Mouse (Mus musculus): Measurements from ENCODE around the gene Gm45753. TPM values are rescaled to one million over a fixed set of nuclear protein-coding genes. Genes with fewer than 3 reads are reported as not detected.

Gene Gm45753
- total RNA-seq, 2 experiments from 2014 or later = not detected

DNA sequence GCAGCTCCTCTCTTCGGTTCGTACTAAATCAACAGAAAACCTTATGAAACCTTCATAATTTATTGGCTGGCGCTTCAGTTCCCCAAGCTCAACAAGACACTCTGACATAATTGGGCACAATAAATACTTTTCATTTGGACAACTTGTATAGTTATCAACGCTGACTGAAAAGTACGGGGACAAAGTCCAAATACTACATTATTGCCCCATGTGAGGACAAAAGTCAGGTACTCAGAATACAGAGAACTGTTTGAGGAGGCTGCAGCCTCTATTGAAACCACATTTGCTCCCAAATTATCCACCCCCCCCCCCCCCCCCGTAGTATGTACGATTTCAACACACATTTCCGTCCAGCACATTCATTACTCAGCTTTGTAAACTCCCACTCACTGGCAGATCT, 68.9 kb downstream of the Gm45753 start:
- TF ChIP-seq CTCF (IDR thresholded peaks at IDR 0.05) = no peak
- intact Hi-C loops (cut with DNase I) = loop anchor here (5.0 kb wide), 2 partner anchors 187 to 302 kb away; partner anchors contain the start of gene Fat1
- DNase-seq (ENCODE audit: extremely low spot score in 1 of 2, low spot score in 2 of 2) = no peak
- Histone ChIP-seq H3K27ac (no peak overlapping the region), H3K4me3 (no peak overlapping the region)

DNA sequence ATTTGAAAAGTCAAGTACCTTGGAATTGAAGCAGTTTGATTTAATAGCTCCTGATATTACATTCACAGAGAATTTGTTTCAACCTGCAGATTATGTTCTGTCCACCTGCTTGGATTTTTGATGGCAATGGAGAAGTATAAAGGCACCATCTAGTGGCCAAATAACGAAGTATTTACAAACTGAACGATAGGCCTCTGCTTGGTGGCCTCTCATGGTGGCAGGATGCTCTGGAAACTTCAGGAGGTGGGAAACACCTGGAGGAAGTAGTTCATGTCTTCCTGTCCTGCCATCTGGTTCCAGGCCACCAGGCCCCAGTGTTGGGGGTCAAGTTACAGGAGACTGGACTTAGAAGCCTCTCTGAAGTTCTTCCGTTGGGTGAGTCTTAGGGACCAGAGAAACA, 70.0 kb downstream of the Gm45753 start:
- peak in 1 of 2 experiments; percentile 25 for DNase-seq (ENCODE audit: extremely low spot score in 1 of 2, low spot score in 2 of 2)
- intact Hi-C loops (cut with DNase I) = loop anchor here (1.0 to 5.0 kb wide), 3 partner anchors 170 to 301 kb away; partner anchors contain the start of gene Fat1
- H3K4me3 ChIP-seq = no peak overlapping the region
- H3K27ac ChIP-seq = no peak overlapping the region
- peak; percentile 78 for TF ChIP-seq CTCF (IDR thresholded peaks at IDR 0.05)

DNA sequence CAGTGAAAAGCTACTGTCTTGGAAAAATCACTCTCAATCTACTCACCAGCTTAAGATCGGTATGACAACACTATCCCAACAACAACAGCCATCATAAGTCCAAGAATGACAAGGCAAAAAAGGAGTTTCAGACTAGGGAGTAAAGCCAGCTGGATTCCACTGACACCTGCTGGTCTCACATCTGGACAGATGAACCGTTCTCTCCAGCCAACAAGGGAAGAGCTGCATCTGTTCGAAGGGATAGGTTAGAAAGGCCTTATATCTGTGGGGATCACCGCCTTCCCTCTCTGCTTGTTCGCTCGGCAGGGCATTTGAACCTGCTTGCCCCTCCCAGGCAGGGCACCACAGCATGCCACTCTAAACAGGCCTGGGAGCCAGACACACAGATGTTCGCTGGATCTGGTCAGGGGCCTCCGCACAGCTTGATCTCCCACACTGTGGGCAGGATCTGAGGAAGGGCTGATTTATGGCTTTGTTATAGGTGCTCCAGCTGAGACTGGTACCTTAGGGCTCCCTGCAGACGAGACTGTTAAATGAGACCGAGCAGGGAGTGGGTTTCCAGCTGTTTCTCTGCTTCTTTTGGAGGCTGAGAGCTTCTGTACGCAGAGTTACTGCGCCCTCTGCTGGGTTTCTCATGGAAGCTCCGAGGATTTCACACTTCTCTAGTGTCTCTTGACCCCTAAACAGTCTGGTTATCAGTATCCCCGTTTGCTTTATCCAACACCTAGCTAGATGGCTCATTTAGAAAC, 71.9 kb downstream of the Gm45753 start:
- no peak overlapping the region for H3K4me3 ChIP-seq

DNA sequence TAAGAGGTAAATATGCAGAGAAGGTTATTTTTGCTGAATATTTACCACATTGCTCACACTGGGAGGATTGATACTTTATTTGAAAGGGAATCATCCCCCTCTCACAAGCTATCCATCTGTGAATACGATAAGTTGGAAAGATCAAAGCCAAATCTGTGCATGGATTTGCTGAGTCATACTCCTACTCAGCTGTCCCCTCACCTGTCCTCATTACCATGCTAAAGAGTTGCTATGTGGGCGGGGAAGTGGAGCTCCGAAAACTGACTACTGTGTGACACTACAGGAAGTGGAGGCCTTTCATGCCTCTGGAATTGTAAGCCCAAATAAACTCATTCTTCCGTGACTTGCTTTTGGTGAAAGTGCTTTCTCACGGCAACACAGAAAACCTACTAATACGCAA, 73.0 kb downstream of the Gm45753 start:
- intact Hi-C loops (cut with DNase I) = loop anchor here (5.0 kb wide), 2 partner anchors 183 to 298 kb away; partner anchors contain the start of gene Fat1
- no peak for TF ChIP-seq CTCF (IDR thresholded peaks at IDR 0.05)
- DNase-seq (ENCODE audit: extremely low spot score in 1 of 2, low spot score in 2 of 2) = no peak
- Histone ChIP-seq H3K4me3 (no peak overlapping the region), H3K27ac (no peak overlapping the region)

More for the DNA sequence above, 71.9 kb downstream of the Gm45753 start:
- intact Hi-C loops (cut with DNase I) = loop anchor here (5.0 kb wide), 2 partner anchors 184 to 299 kb away; partner anchors contain the start of gene Fat1
- H3K27ac ChIP-seq = no peak overlapping the region
- peak; percentile 32 to 49 for DNase-seq (ENCODE audit: extremely low spot score in 1 of 2, low spot score in 2 of 2)
- peak; percentile 80 for TF ChIP-seq CTCF (IDR thresholded peaks at IDR 0.05)

DNA sequence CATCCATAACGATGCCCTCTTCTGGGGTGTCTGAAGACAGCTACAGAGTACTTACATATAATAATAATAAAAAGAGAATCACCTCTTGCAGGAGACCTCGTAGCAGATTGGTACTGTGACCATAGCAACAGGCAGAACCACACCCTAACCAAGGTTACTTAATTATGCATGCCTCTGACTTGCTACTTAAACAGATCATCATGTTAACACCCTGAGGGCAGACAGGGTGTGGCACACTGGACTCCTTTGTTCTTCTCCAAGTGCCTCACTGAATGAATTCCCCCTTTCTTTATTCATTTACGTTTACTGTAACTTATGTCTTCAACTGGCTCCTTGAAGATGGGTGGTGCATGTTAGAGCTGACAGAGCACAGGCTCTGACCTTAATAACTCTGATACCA, 75.0 kb downstream of the Gm45753 start:
- DNase-seq (ENCODE audit: extremely low spot score in 1 of 2, low spot score in 2 of 2) = no peak
- TF ChIP-seq CTCF (IDR thresholded peaks at IDR 0.05) = no peak
- intact Hi-C loops (cut with DNase I) = no loop called here
- H3K27ac ChIP-seq = no peak overlapping the region
- no peak overlapping the region for H3K4me3 ChIP-seq

Other genes starting within 250 kb of the Gm45753 start
- not detected for gene Mtnr1a, start 239.3 kb downstream of the Gm45753 start, total RNA-seq (2021)
- not detected for gene F11, start 46.4 kb downstream of the Gm45753 start, total RNA-seq (2021)
- not detected for gene Klkb1, start 13.6 kb downstream of the Gm45753 start, total RNA-seq (2021)
- gene Cyp4v3, start 24.8 kb upstream of the Gm45753 start, total RNA-seq (2021) = 1 to 10 TPM; 5.5 to 6.5 TPM
- gene Fam149a, start 73.8 kb upstream of the Gm45753 start, total RNA-seq (2021) = 10 to 100 TPM; 25.7 to 26.0 TPM
- 1 to 10 TPM; 8.7 to 8.8 TPM for gene Tlr3, start 102.6 kb upstream of the Gm45753 start, total RNA-seq (2021)
- gene Sorbs2, start 199.3 kb upstream of the Gm45753 start, total RNA-seq (2021) = 100 to 1,000 TPM; 370 to 377 TPM